Mouse (Mus musculus) embryonic facial prominence, embryonic 10.5 days (tissue): ENCODE measurements around the gene Noa1. TPM values are rescaled to one million over a fixed set of nuclear protein-coding genes. Genes with fewer than 3 reads are reported as not detected.
A peak's percentile ranks its signal among the peaks of the same experiment; 100 is the strongest.

ENCODE experiments used
- DNase-seq: peaks from one replicate; pipeline ENCODE4 v3.0.0-alpha.2; 2017; ENCODE audit warnings: low spot score
- H3K27ac ChIP-seq: fragments of 300-500 bp; sonication (generic); replicated peaks from 2 replicates; pipeline ENCODE4 v1.5.1; 2016; ENCODE audit warnings: mild to moderate bottlenecking
- H3K27me3 ChIP-seq: fragments of 300-500 bp; sonication (generic); replicated peaks from 2 replicates; pipeline ENCODE4 v1.6.1; 2016; ENCODE audit warnings: low read depth, mild to moderate bottlenecking; ENCODE audit not compliant: poor library complexity, severe bottlenecking
- H3K36me3 ChIP-seq: fragments of 300-500 bp; sonication (generic); replicated peaks from 2 replicates; pipeline ENCODE4 v1.6.1; 2016; ENCODE audit warnings: mild to moderate bottlenecking, moderate library complexity
- H3K4me1 ChIP-seq: fragments of 300-500 bp; sonication (generic); 2 replicates; pipeline ENCODE4 v1.6.1; 2016
- H3K4me3 ChIP-seq: fragments of 300-500 bp; sonication (generic); 2 replicates; pipeline ENCODE4 v1.5.1; 2016; ENCODE audit warnings: mild to moderate bottlenecking, moderate library complexity
- H3K9me3 ChIP-seq: fragments of 300-500 bp; sonication (generic); 2 replicates; pipeline ENCODE4 v1.6.1; 2016; ENCODE audit warnings: mild to moderate bottlenecking
- WGBS: fragments of 180-500 bp; shearing (Covaris S2); methylation state at CpG from one replicate; pipeline ENCODE4 v1.1.7; 2016; 5-methylcytosine and 5-hydroxymethylcytosine counted together
- polyA plus RNA-seq: library from polyadenylated mRNA; unstranded; fragments of >200 nt; fragmentation: Nextera tagmentation; extraction: Ambion mirVana; gene quantifications from 2 replicates; pipeline ENCODE4 v1.2.1, GENCODE M21; 2016

Gene Noa1
- polyA plus RNA-seq, 1 experiment from 2014 or later: 36.5 TPM

DNA sequence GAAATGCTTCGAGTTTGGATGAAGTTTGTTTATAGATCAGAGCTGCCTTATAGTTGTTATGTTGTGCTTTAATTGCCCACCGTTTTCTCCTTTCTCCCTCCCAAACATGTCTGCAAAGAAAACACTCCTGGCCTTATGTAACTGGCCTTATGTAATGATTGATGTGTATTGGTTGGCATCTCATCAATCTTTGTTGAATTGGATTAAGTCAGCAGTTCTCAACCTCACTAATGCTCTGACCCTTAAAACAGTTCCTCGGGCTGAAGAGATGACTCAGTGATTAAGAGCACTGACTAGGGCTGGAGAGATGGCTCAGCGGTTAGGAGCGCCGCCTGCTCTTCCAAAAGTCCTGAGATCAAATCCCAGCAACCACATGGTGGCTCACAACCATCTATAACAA is 5.1 kb upstream of the Noa1 start:
- peaks cover 13% of the 10 kb centered on the region for H3K4me1 ChIP-seq
- H3K9me3 ChIP-seq: no peaks in the 10 kb centered on the region
- H3K27me3 ChIP-seq: no peaks in the 10 kb centered on the region
- DNase-seq: no peak
- peaks cover 79% of the 10 kb centered on the region for H3K36me3 ChIP-seq
- H3K4me3 ChIP-seq: no peak overlapping the region
- WGBS: 92% methylated on average over 6 of the region's 6 CpGs
- no peak overlapping the region for H3K27ac ChIP-seq

GRCm38 (mm10) chr5:77314206-77314605 is 4.3 kb upstream of the Noa1 start:
- WGBS: 94% methylated on average over 4 of the region's 4 CpGs
- no peak for DNase-seq
- no peak overlapping the region for H3K4me3 ChIP-seq
- H3K27ac ChIP-seq: no peak overlapping the region
- H3K9me3 ChIP-seq: no peaks in the 10 kb centered on the region
- peaks cover 74% of the 10 kb centered on the region for H3K36me3 ChIP-seq
- no peaks in the 10 kb centered on the region for H3K27me3 ChIP-seq
- H3K4me1 ChIP-seq: peaks cover 13% of the 10 kb centered on the region

- DNase-seq: no peak
- Histone ChIP-seq H3K9me3 (no peaks in the 10 kb centered on the region), H3K4me1 (peaks cover 30% of the 10 kb centered on the region), H3K4me3 (peak overlapping the region; percentile 71), H3K27ac (peak overlapping the region; percentile 93), H3K27me3 (no peaks in the 10 kb centered on the region), H3K36me3 (peaks cover 57% of the 10 kb centered on the region)
- WGBS: under 1% methylated on average over 76 of the region's 76 CpGs
These were observed 605 bp downstream of the Noa1 start for GRCm38 (mm10) chr5:77309051-77309906.

DNA sequence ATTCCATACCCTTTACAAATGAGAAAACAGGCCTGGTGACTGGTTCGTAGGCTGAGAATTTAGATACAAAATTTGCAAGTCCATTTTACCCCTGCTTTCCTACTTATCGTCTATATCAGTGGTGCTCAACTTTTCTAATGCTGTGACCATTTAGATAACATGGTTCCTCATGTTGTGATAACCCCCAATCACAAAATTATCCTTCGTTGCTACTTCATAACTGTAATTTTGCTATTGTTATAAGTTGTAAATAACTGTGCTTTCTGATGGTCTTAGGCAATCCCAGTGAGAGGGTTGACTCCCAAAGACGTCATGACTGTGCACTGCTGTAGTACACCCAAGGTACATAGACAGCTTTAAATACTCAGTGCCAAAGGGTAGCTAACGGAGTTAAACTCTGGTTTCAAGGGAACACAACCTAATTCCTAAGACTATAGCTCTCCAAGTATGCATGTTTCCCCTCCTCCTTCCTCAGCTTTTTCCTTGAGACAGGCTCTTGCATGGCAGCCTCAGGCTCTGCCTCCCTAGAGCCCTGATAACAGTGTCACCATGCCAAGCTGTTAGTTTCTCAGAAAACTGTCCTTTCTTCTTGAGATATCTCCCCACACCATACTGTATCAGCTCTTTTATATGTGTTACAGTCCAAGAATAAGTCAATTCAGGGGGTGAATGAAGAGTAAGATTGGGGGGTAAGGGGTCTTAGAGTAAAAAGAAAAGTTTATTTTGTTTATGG is 1.9 kb downstream of the Noa1 start:
- no peaks in the 10 kb centered on the region for H3K27me3 ChIP-seq
- no peaks in the 10 kb centered on the region for H3K9me3 ChIP-seq
- DNase-seq: no peak
- no peak overlapping the region for H3K27ac ChIP-seq
- H3K36me3 ChIP-seq: peaks cover 57% of the 10 kb centered on the region
- peak overlapping the region; percentile 71 for H3K4me3 ChIP-seq
- peaks cover 30% of the 10 kb centered on the region for H3K4me1 ChIP-seq
- 83% methylated on average over 5 of the region's 5 CpGs for WGBS

- Histone ChIP-seq H3K4me1 (no peaks in the 10 kb centered on the region), H3K36me3 (peaks cover 93% of the 10 kb centered on the region), H3K9me3 (no peaks in the 10 kb centered on the region), H3K4me3 (no peak overlapping the region), H3K27ac (no peak overlapping the region), H3K27me3 (no peaks in the 10 kb centered on the region)
- DNase-seq: no peak
- WGBS: 88% methylated on average over 6 of the region's 6 CpGs
These were observed 8.5 kb downstream of the Noa1 start for GRCm38 (mm10) chr5:77301296-77301903.

DNA sequence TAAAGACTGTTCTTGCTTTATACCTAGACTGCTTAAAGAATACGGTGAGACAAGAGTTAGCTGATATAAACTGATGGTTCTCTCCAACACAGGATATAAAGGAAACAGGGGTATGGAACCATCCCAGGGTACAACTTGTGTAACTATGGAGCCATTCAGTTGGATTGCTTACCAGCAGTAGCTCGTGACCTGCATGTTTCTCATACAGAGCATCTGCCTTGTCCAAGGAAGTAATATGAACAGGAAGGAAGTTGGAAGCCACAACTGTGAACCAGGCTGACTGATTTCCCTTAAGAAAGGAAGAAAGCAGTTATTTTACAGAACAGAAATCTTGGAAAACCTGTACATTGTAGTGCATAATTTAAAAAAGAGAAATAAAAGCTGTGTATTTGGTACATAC is 10.4 kb downstream of the Noa1 start:
- H3K4me3 ChIP-seq: no peak overlapping the region
- DNase-seq: no peak
- whole genome bisulfite sequencing: 94% methylated on average over 2 of the region's 2 CpGs
- H3K27me3 ChIP-seq: no peaks in the 10 kb centered on the region
- H3K27ac ChIP-seq: no peak overlapping the region
- peaks cover 91% of the 10 kb centered on the region for H3K36me3 ChIP-seq
- no peaks in the 10 kb centered on the region for H3K9me3 ChIP-seq
- H3K4me1 ChIP-seq: no peaks in the 10 kb centered on the region

DNA sequence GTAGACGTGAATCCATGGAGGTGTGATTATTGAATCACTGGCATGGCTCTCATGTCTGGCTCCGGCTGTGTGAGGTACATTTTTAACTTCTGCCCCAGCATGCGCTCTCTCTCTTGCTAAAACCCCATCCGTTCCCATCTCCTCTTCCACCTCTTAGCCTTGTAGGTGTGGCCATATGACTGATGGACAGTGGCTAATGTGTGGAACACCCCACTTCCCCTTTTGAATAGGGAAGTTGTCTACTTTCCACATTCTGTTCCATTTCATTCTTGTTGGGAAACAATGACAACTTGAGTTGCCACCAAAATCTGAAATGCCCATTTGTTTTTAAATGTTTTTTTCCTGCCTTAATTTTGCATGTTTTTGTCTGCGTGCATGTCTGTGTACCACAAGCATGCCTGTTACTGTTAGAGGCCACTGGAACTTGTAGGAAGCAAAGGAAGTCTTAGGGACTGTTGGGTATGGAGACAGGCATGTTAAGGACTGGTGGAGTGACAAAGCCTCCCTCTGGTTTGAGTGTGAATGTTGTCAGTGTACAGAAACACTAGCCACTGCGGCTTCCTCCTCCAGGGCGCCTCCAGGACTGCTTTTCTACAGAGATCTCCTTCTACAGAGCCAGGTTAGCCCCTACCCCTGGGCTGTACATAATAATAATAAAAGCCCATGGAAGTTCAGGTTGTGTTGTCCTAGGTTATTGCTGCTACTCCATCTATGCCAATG is 16.9 kb downstream of the Noa1 start:
- no peak for DNase-seq
- peaks cover 97% of the 10 kb centered on the region for H3K36me3 ChIP-seq
- 93% methylated on average over 7 of the region's 7 CpGs for WGBS
- no peaks in the 10 kb centered on the region for H3K4me1 ChIP-seq
- no peak overlapping the region for H3K4me3 ChIP-seq
- H3K9me3 ChIP-seq: no peaks in the 10 kb centered on the region
- H3K27me3 ChIP-seq: no peaks in the 10 kb centered on the region
- no peak overlapping the region for H3K27ac ChIP-seq

GRCm38 (mm10) chr5:77290606-77291005 is 19.3 kb downstream of the Noa1 start:
- DNase-seq: no peak
- H3K27ac ChIP-seq: no peak overlapping the region
- H3K4me1 ChIP-seq: no peaks in the 10 kb centered on the region
- peaks cover 97% of the 10 kb centered on the region for H3K36me3 ChIP-seq
- H3K4me3 ChIP-seq: no peak overlapping the region
- H3K9me3 ChIP-seq: no peaks in the 10 kb centered on the region
- 88% methylated on average over 2 of the region's 2 CpGs for WGBS
- no peaks in the 10 kb centered on the region for H3K27me3 ChIP-seq

DNA sequence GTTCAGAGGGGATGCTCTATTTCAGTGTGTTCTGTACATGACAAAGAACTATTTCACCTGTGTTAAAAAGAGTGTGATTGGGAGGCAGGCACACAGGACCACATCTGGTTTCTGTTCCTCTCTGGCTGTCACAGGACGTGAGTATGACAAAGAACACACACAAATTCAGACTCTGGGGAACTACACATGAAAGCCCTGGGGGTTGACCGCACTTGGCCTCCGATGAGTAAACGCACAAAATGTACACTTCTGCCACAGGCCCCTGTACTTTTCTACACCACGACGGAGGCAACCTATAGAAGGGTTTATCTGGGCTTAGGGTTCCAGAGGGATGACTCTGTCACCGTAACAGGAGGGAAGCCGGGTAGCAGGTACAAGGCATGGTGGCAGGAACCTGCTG is 20.2 kb downstream of the Noa1 start:
- Histone ChIP-seq H3K27me3 (no peaks in the 10 kb centered on the region), H3K4me1 (no peaks in the 10 kb centered on the region), H3K27ac (no peak overlapping the region), H3K36me3 (peaks cover 97% of the 10 kb centered on the region), H3K4me3 (no peak overlapping the region), H3K9me3 (no peaks in the 10 kb centered on the region)
- no peak for DNase-seq
- WGBS: 81% methylated on average over 8 of the region's 8 CpGs

DNA sequence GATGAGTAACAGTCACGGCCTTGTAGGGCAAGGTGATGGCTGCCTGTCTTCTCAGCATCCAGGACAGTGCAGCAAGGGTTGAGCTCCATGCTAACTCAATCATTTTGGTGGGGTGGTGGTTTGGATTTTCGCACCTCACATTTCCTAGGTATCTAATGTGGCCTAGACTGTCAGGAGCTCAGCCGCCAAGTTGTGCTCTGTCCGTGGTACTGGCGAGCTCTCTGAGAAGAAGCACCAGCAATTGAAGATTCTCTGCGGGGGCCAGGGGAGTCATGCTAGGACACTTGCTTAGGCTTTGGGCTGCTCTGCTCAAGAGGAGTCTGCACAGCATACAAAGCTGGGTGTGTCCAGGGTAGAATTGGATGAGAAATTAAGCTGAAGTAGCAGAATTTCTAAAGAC is 22.0 kb downstream of the Noa1 start:
- Histone ChIP-seq H3K27ac (no peak overlapping the region), H3K36me3 (peaks cover 96% of the 10 kb centered on the region), H3K4me3 (no peak overlapping the region), H3K27me3 (no peaks in the 10 kb centered on the region), H3K4me1 (no peaks in the 10 kb centered on the region), H3K9me3 (no peaks in the 10 kb centered on the region)
- WGBS: 83% methylated on average over 6 of the region's 6 CpGs
- DNase-seq: no peak

DNA sequence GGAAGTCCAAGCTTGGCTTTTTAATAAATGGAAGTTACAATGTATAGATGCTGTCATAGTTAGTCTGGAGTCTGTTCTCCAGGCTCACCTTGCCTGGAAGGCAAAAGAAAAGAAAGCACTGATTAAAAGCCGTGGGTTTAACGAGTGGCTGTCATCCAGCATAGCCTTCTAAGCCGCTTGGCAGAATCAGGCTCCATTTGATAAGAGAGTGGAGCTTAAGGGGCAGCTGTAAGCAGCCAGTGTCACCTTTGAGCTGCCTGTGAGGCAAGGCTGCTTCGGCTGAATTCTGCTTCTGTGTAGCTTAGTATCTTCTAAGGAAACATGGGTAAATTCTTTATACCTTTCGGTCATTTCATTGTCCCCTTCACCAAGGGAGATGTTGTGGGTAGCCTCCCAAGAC is 23.0 kb downstream of the Noa1 start:
- 87% methylated on average over 5 of the region's 5 CpGs for WGBS
- H3K4me1 ChIP-seq: no peaks in the 10 kb centered on the region
- no peak overlapping the region for H3K4me3 ChIP-seq
- H3K9me3 ChIP-seq: no peaks in the 10 kb centered on the region
- no peak for DNase-seq
- H3K27me3 ChIP-seq: no peaks in the 10 kb centered on the region
- H3K27ac ChIP-seq: no peak overlapping the region
- peaks cover 96% of the 10 kb centered on the region for H3K36me3 ChIP-seq

GRCm38 (mm10) chr5:77285685-77286084 is 24.2 kb downstream of the Noa1 start:
- no peak overlapping the region for H3K27ac ChIP-seq
- no peaks in the 10 kb centered on the region for H3K27me3 ChIP-seq
- no peaks in the 10 kb centered on the region for H3K4me1 ChIP-seq
- 88% methylated on average over 7 of the region's 7 CpGs for WGBS
- H3K4me3 ChIP-seq: no peak overlapping the region
- H3K9me3 ChIP-seq: no peaks in the 10 kb centered on the region
- peaks cover 97% of the 10 kb centered on the region for H3K36me3 ChIP-seq
- no peak for DNase-seq
